Mouse (Mus musculus) small intestine, adult 2 months (tissue): ENCODE data around the gene Mep1a.
"Not testable (repeated sequence)": the region's sequence is repeated elsewhere in the genome, so short reads cannot be mapped to it uniquely, and the experiment has no call there.

Experiments used
- CTCF ChIP-seq: fragments of 200-500 bp; IDR thresholded peaks from 2 replicates; pipeline ENCODE4 v1.5.1; 2012; ENCODE audit warnings: low read depth, mild to moderate bottlenecking, control low read depth, inconsistent platforms, low read length, moderate library complexity, mixed read lengths; ENCODE audit not compliant: insufficient replicate concordance, insufficient read length; ENCODE audit errors: extremely low read depth
- POLR2A ChIP-seq: fragments of 200-500 bp; IDR thresholded peaks from 2 replicates; pipeline ENCODE4 v1.6.1; 2012; ENCODE audit warnings: low read depth, mild to moderate bottlenecking, control low read depth, inconsistent platforms, low read length, moderate library complexity

DNA sequence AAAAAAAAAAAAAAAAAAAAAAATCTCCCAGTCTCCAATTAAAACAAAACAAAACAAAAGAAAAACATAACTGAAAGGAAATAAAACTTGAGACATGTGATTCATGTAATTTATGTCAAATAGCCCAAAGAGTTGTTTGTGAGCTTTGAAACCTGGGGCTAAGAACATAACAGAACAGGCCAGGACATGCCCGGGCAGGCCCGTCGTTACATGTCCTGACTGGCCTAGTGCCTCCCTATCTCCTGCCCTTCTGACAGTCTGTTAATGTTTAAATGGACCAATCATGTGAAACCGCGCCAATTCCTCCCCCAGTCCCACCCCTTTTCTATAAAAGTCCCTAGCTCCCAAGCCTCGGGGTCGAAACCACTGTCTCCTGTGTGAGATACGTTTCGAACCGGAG, 12.2 kb downstream of the Mep1a start:
- TF ChIP-seq CTCF, POLR2A: not testable (repeated sequence)
